27 mouse cellular contexts compared by ENCODE assay signal in genomic region chr17:5224932-5225331, GRCm38 (mm10).
DNase-seq lines count a peak whose midpoint lies in the region; ATAC-seq and TF ChIP-seq lines count a peak whose summit lies in the region.
"Had no signal": no experiment of that assay in that cellular context is flagged by ENCODE, and none has a peak within 500 bp of the region (broad histone marks: within the 10 kb centered on the region; RNA-seq: fewer than 3 reads in every experiment).

No protein-coding gene starts in this region.

- H3K4me2 ChIP-seq in liver, embryonic 14.5 days (ENCODE audit: low read depth): no peak overlapping the region
- H3K4me2 ChIP-seq: forebrain, embryonic 13.5 days; heart, embryonic 12.5 days; heart, embryonic 15.5 days; hindbrain, embryonic 12.5 days; hindbrain, embryonic 15.5 days; intestine, embryonic 15.5 days had no signal

- H3K9ac ChIP-seq in liver, embryonic 14.5 days (replicated peaks): no peak overlapping the region
- H3K9ac ChIP-seq: forebrain, embryonic 13.5 days; heart, embryonic 12.5 days; heart, embryonic 15.5 days; hindbrain, embryonic 12.5 days; hindbrain, embryonic 15.5 days; intestine, embryonic 15.5 days had no signal

- H3K4me3 ChIP-seq in liver, embryonic 14.5 days (ENCODE audit: insufficient read depth in 1 of 2, low read depth in 2 of 2, low read length in 2 of 2): no peak overlapping the region
- H3K4me3 ChIP-seq in G1E (ENCODE audit: low read depth, low read length): no peak overlapping the region; the same call in 1 of the 2 replicates
- H3K4me3 ChIP-seq in layer of hippocampus, adult 2 months: no peak overlapping the region
- H3K4me3 ChIP-seq: forebrain, embryonic 10.5 days; forebrain, embryonic 13.5 days; gastrocnemius, adult 2 months; heart, embryonic 12.5 days; heart, embryonic 15.5 days; hindbrain, embryonic 12.5 days; hindbrain, embryonic 15.5 days; intestine, embryonic 15.5 days had no signal

- DNase-seq in liver, embryonic 14.5 days (ENCODE audit: low read depth in 3 of 3, low spot score in 3 of 3): no peak
- DNase-seq in liver (no peak), G1E (ENCODE audit: low spot score) (peak; percentile 31)
- no peak for DNase-seq in cerebellum, adult 9-11 months
- no peak for DNase-seq in layer of hippocampus, adult 2 months (ENCODE audit: low spot score in 2 of 2)
- DNase-seq: adrenal gland, adult 2 months; adrenal gland, postnatal 14 days; cerebellum, adult 11 months; cerebellum, adult 2 months; cerebellum, postnatal 10 days; cerebellum, postnatal 36 days; gastrocnemius, adult 2 months; gastrocnemius, postnatal 14 days; heart, adult 11 months; heart, postnatal 10 days; heart, postnatal 36 days had no signal

- H3K4me1 ChIP-seq in liver, embryonic 14.5 days (replicated peaks; ENCODE audit: control insufficient read depth in 2 of 2, insufficient read depth in 2 of 2, low read length in 1 of 2): peaks cover 0 to 21% of the 10 kb centered on the region in 2 experiments; a peak in 2 of 4 replicates
- peaks cover 15% of the 10 kb centered on the region for H3K4me1 ChIP-seq in G1E (ENCODE audit: insufficient read depth, low read depth, low read length)

- no peaks in the 10 kb centered on the region for H3K9me3 ChIP-seq in liver, embryonic 14.5 days (ENCODE audit: control insufficient read depth, low read length)
- no peaks in the 10 kb centered on the region for H3K9me3 ChIP-seq in G1E (replicated peaks)
- H3K9me3 ChIP-seq: forebrain, embryonic 10.5 days; forebrain, embryonic 13.5 days; heart, embryonic 12.5 days; heart, embryonic 15.5 days; hindbrain, embryonic 12.5 days; hindbrain, embryonic 15.5 days; intestine, embryonic 15.5 days had no signal

- no peaks in the 10 kb centered on the region for H3K27me3 ChIP-seq in liver, embryonic 14.5 days (ENCODE audit: control insufficient read depth, insufficient read depth, low read length)
- no peaks in the 10 kb centered on the region for H3K27me3 ChIP-seq in G1E (ENCODE audit: insufficient read depth, low read length)
- H3K27me3 ChIP-seq: forebrain, embryonic 13.5 days; heart, embryonic 12.5 days; heart, embryonic 15.5 days; hindbrain, embryonic 12.5 days; hindbrain, embryonic 15.5 days; intestine, embryonic 15.5 days had no signal

- no peak for TF ChIP-seq EP300 in liver, embryonic 14.5 days (IDR thresholded peaks at IDR 0.05; ENCODE audit: low read depth)

- no peaks in the 10 kb centered on the region for H3K36me3 ChIP-seq in liver, embryonic 14.5 days (replicated peaks; ENCODE audit: control insufficient read depth, insufficient read depth, low read depth)
- peaks cover 16% of the 10 kb centered on the region for H3K36me3 ChIP-seq in G1E (replicated peaks)
- H3K36me3 ChIP-seq: forebrain, embryonic 10.5 days; heart, embryonic 12.5 days; heart, embryonic 15.5 days; hindbrain, embryonic 12.5 days; hindbrain, embryonic 15.5 days; intestine, embryonic 15.5 days had no signal

- WGBS in liver, embryonic 14.5 days (ENCODE audit: insufficient replicate concordance): 14% methylated on average over 4 of the region's 4 CpGs

- peak; percentile 41; the same call in 1 of the 2 replicates for ATAC-seq in liver, embryonic 14.5 days (ENCODE audit: insufficient read depth)
- peak; percentile 76 for ATAC-seq in G1E (ENCODE audit: extremely low read depth, insufficient number of reproducible peaks, low FRiP score, poor library complexity, severe bottlenecking)
- peak; percentile 61 for ATAC-seq in common myeloid progenitor, adult 5-6 weeks (replicated peaks; ENCODE audit: low read depth, poor library complexity, severe bottlenecking)
- peak; percentile 45 for ATAC-seq in megakaryocyte-erythroid progenitor cell, adult 5-6 weeks (replicated peaks; ENCODE audit: low FRiP score, low TSS enrichment, poor library complexity, severe bottlenecking)
- ATAC-seq: CD4-positive, CD25-positive, alpha-beta regulatory T cell, adult 4 months; forebrain, embryonic 13.5 days; forebrain, embryonic 16.5 days; intestine, embryonic 15.5 days had no signal

- no peak overlapping the region for H3K27ac ChIP-seq in liver, embryonic 14.5 days
- H3K27ac ChIP-seq in layer of hippocampus, adult 2 months: no peak overlapping the region
- H3K27ac ChIP-seq: forebrain, embryonic 10.5 days; forebrain, embryonic 13.5 days; gastrocnemius, adult 2 months; heart, embryonic 15.5 days; hindbrain, embryonic 12.5 days; hindbrain, embryonic 15.5 days; intestine, embryonic 15.5 days had no signal

- TF ChIP-seq CTCF in liver, embryonic 14.5 days (IDR thresholded peaks at IDR 0.05; ENCODE audit: low read depth): no peak
- TF ChIP-seq CTCF in G1E (IDR thresholded peaks at IDR 0.05; ENCODE audit: low read depth, low read length): no peak
- TF ChIP-seq CTCF in layer of hippocampus, adult 2 months (conservative IDR thresholded peaks at IDR 0.05): no peak
